Mouse (Mus musculus): ENCODE measurements around the gene Mug2. TPM values are rescaled to one million over a fixed set of nuclear protein-coding genes. Genes with fewer than 3 reads are reported as not detected.
"Not testable (repeated sequence)": the region's sequence is repeated elsewhere in the genome, so short reads cannot be mapped to it uniquely, and the experiment has no call there.

Gene Mug2
- not detected for total RNA-seq (2021)
- long read RNA-seq, experiment 1 = 0 reads
- long read RNA-seq, experiment 2 = 0 reads

- DNase-seq = not testable (repeated sequence)
These were observed at the start of gene Mug2 for GRCm38 (mm10) chr6:122006461-122006860. Mug2 (plus strand) TSS chr6:122006761.

DNA sequence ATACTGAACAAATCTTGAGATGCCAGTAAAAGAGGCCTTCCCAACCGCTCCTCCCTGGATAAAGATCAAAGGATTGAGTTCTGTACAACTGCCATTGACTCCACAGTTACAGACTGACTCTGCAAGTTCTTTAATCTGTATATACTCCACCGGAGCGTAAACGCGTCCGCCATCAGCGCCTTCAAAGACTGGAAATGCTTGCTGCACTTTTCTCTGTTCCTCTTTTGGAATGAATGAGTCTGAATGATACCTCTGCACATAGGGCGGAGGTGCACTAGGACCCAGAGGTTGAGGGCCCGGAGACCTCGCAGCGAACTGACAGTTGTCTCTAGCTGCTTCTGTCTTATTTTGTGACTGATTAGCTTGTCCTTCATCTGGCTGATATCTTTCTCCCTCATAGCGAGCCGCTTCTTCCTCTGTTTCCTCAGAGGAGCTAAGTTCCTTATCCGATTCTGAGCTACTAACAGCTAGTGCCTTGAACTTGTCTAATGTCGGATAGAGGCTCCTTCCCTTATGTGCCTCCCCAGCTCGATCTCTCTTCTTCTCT, 48.7 kb upstream of the Mug2 start:
- not testable (repeated sequence) for DNase-seq

GRCm38 (mm10) chr6:121975701-121976100, 30.9 kb upstream of the Mug2 start:
- no peak for DNase-seq

DNA sequence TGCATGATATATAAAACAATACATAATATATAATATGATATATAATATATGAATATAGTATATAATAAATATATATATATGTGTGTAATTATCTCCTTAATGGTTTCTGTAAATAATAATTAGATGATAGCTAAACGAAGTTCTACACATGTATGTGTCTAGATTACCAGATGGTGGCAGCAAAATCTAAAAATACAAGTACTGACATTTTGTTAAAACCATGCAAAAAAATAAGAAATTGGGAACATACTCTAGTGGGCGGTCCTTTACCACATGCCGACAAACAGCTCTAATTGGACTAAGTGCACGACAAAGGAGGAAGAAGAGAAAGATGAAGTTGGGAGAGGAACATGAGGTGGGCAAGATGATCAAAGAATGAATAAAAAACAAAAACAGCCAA, 94.3 kb downstream of the Mug2 start:
- no peak for DNase-seq

GRCm38 (mm10) chr6:122101671-122102070, 95.1 kb downstream of the Mug2 start:
- DNase-seq = no peak

DNA sequence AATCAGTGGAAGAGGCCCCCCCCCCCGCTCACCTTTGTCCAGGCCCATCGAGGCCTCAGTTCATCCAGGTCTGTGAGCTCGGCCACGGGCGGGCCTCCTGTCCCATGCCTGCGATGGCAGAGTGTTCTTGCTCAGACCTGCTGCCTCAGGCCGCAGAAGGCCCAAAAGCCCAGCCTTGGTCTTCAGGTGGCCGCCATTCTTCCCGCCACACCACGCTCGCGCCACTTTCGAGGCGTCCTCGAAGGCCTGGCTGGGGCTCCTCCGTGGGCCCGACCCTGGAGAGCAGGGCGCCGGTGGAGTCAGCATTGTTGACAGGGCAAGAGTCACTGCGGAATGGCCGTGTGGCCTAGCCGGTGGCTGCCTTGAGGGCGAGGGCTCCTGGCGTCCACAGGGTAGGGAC, 110.4 kb downstream of the Mug2 start:
- DNase-seq = no peak

- DNase-seq = no peak
These were observed 123.0 kb downstream of the Mug2 start for GRCm38 (mm10) chr6:122129521-122129920.

Other genes with a start within 250 kb of the Mug2 start
- gene Mug1, start 168.2 kb upstream of the Mug2 start, total RNA-seq (2021) = not detected